Mouse (Mus musculus): ENCODE measurements around the gene Nrgn. TPM values are rescaled to one million over a fixed set of nuclear protein-coding genes. Genes with fewer than 3 reads are reported as not detected.

Nrgn gene
- polyA plus RNA-seq, 1 experiment = 20.2 TPM

- Histone ChIP-seq H3K4me1 (ENCODE audit: control insufficient read depth, insufficient read depth, low read length) (peaks cover 3% of the 10 kb centered on the region; the same call in 1 of the 2 replicates), H3K4me3 (replicated peaks; ENCODE audit: extremely low read depth, low read depth, low read length) (no peak overlapping the region)
- DNase-seq = no peak
- 67% methylated on average over 3 of the region's 3 CpGs for WGBS
- no peak for TF ChIP-seq POLR2A (IDR thresholded peaks at IDR 0.05; ENCODE audit: borderline replicate concordance, extremely low read depth, low read depth, low read length)
- no peak for TF ChIP-seq CTCF (IDR thresholded peaks at IDR 0.05; ENCODE audit: insufficient read depth, low read length)
Measured at GRCm38 (mm10) chr9:37556366-37556765, 3.7 kb upstream of the Nrgn start.

DNA sequence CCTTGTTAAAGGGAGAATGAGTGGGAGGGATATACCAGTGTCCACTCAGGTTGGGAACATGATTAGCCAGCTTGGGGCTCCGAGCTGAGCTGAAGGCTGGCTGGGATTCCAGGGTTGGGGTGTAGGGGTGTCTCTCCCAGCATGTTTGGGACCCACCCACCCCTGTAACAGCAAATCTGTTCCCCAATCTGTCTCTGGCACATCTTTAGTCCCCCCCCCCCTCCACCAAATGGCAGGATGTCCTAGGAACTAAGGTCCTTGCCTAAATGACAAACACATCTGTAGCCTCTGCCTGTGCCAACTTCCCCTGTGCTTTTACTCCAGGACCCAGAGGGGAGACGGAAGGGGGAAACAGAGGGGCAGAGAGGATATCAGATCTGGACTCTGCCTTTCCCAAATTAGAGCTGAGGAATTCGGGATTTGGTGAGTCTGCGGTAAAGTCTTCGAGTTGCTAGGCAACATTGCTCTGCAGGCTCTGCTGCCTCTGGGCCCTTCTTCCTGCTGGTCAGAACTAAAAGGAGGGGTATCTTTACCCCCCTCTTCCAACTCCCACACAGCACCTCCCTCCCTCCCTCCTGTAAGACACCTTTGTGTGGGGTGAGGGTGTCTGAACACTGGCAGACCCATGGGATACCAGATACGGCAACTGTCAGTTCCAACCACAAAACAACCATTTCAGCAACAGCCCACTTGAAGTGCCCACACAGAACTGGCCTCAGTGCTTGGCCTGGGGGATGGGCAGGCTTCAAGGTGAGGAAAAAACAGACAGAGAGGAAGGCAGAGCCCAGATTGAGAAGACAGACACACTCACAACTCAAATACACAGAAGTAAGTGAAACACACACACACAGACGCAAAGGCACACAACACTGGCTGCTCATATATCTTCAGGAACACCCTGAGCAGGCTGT lies 2.4 kb upstream of the Nrgn start, which contains the start of gene Siae:
TSS of gene Siae (plus strand) at position 861 of the 911 bp plus-strand sequence.
- no peak for TF ChIP-seq CTCF (IDR thresholded peaks at IDR 0.05; ENCODE audit: insufficient read depth, low read length)
- TF ChIP-seq POLR2A (IDR thresholded peaks at IDR 0.05; ENCODE audit: borderline replicate concordance, extremely low read depth, low read depth, low read length) = no peak
- no peak for DNase-seq
- Histone ChIP-seq H3K4me3 (replicated peaks; ENCODE audit: extremely low read depth, low read depth, low read length) (no peak within 1 kb of the TSS), H3K4me1 (ENCODE audit: control insufficient read depth, insufficient read depth, low read length) (peaks cover 3% of the 10 kb centered on the region; the same call in 1 of the 2 replicates)
- WGBS = 41% methylated on average over 7 of the region's 7 CpGs

DNA sequence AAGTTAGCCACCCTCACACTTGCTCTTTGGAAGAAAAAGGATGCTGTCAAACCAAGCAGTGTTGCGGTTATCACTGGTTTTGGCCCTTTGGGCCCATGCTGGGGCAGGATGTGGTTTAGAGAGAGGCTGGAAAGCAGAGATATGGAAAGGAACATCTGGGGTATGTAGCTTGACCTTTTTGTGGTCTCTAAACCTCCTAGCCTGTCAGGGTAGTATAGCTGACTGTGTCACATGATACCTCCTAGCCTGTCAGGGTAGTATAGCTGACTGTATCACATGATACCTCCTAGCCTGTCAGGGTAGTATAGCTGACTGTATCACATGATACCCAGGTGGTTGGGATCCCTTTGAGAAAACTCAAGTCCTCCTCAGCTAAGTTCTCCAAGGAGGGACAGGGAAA lies 1.6 kb upstream of the Nrgn start:
- DNase-seq = no peak
- Histone ChIP-seq H3K4me3 (replicated peaks; ENCODE audit: extremely low read depth, low read depth, low read length) (no peak overlapping the region), H3K4me1 (ENCODE audit: control insufficient read depth, insufficient read depth, low read length) (peaks cover 3% of the 10 kb centered on the region; the same call in 1 of the 2 replicates)
- TF ChIP-seq CTCF (IDR thresholded peaks at IDR 0.05; ENCODE audit: insufficient read depth, low read length) (no peak), POLR2A (IDR thresholded peaks at IDR 0.05; ENCODE audit: borderline replicate concordance, extremely low read depth, low read depth, low read length) (no peak)
- 73% methylated on average over 1 of the region's 1 CpGs for WGBS

DNA sequence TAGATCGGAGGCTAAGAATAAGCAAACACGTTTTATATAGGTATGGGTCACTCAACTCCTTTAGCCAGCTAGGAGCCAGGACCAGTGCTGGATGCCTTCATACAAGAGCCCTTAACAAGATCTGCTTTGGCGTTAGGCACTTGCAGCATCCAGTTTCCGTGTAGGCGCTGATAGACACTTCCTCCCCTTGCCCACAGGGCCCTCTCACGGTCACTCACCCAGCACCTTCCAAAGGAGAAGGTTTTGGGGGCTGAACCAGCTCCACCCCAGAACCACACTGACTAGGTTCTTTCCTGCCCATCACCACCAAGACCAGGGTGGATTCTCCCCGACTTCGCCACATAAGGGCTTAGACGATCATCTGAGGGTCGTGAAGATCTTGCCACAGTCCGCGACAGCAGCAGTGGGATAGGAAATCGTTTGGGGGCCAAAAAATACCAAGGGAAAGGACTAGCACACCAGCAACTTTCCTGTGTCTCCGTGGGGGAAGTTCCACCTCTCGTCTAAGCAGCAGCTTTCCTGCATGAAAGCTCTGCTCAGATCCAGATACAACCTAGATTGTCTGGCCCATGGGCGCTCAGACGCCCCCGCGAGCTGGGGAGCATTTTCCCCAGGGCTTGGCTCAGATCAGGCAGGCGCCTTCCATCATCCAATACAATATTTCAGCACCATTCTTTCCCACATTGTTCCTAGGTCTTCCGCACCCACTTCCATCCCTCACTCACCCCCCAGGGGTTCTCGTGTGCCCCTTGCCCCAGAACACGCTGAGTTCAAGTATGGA lies 763 bp downstream of the Nrgn start:
- H3K4me3 ChIP-seq (replicated peaks; ENCODE audit: extremely low read depth, low read depth, low read length) = peak overlapping the region; percentile 48
- no peak for DNase-seq
- no peak for TF ChIP-seq POLR2A (IDR thresholded peaks at IDR 0.05; ENCODE audit: borderline replicate concordance, extremely low read depth, low read depth, low read length)
- WGBS = 2% methylated on average over 23 of the region's 23 CpGs
- H3K4me1 ChIP-seq (ENCODE audit: control insufficient read depth, insufficient read depth, low read length) = peaks cover 3% of the 10 kb centered on the region; the same call in 1 of the 2 replicates

- Histone ChIP-seq H3K4me1 (ENCODE audit: control insufficient read depth, insufficient read depth, low read length) (peaks cover 3% of the 10 kb centered on the region; the same call in 1 of the 2 replicates), H3K4me3 (replicated peaks; ENCODE audit: extremely low read depth, low read depth, low read length) (no peak overlapping the region)
- no peak for DNase-seq
- TF ChIP-seq POLR2A (IDR thresholded peaks at IDR 0.05; ENCODE audit: borderline replicate concordance, extremely low read depth, low read depth, low read length) (no peak), CTCF (IDR thresholded peaks at IDR 0.05; ENCODE audit: insufficient read depth, low read length) (no peak)
- 74% methylated on average over 1 of the region's 1 CpGs for WGBS
Measured at GRCm38 (mm10) chr9:37550435-37550834, 2.3 kb downstream of the Nrgn start.

DNA sequence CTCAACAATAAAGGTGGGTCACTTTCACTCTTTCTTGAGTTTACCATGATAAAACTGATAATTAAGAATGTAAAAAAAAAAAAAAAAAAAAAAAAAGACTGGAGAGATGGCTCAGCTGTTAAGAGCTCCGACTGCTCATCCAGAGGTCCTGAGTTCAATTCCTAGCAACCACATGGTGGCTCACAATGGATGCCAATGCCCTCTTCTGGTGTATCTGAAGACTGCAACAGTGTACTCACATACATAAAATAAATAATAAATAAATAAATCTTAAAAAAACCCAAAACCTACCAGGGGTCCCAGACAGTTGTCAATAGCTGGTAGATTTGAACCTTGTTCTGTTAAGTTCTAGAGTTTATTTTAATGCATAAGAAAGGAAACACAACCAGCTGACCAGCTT lies 5.8 kb downstream of the Nrgn start:
- 46% methylated on average over 1 of the region's 1 CpGs for WGBS
- no peak overlapping the region for H3K4me3 ChIP-seq (replicated peaks; ENCODE audit: extremely low read depth, low read depth, low read length)
- no peak for TF ChIP-seq CTCF (IDR thresholded peaks at IDR 0.05; ENCODE audit: insufficient read depth, low read length)
- TF ChIP-seq POLR2A (IDR thresholded peaks at IDR 0.05; ENCODE audit: borderline replicate concordance, extremely low read depth, low read depth, low read length) = no peak
- H3K4me1 ChIP-seq (ENCODE audit: control insufficient read depth, insufficient read depth, low read length) = peaks cover 13% of the 10 kb centered on the region
- DNase-seq = no peak

DNA sequence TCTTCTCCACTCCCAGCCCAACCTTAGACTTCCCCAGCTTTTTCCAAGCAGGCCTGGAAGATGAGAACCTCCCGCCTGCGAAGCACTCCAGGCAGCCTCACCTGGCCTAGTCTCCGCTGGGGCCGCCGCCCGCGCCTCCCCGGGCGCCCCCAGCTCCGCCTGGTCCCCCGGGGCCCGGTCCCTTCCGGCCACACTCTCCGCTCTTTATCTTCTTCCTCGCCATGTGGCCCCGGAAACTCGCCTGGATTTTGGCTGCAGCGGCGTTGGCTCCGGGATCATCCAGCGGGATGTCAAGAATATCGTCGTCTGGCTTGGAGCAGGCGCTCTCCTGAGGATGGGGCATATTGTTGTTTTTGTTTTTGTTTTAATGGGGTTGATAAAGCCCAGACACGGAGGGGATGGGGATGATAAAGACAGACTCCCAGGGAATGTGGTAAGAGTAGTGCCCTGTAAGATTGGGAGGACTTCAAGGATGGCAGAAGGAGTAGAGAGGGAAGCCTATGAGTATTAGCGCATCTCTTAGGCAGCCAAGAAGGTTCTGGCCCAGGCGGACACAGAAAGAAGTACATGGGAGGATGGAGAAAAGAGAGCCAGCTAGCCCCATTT lies 6.8 kb downstream of the Nrgn start:
- no peak for DNase-seq
- no peak for TF ChIP-seq CTCF (IDR thresholded peaks at IDR 0.05; ENCODE audit: insufficient read depth, low read length)
- TF ChIP-seq POLR2A (IDR thresholded peaks at IDR 0.05; ENCODE audit: borderline replicate concordance, extremely low read depth, low read depth, low read length) = no peak
- 52% methylated on average over 27 of the region's 27 CpGs for WGBS
- H3K4me3 ChIP-seq (replicated peaks; ENCODE audit: extremely low read depth, low read depth, low read length) = no peak overlapping the region
- peaks cover 19% of the 10 kb centered on the region for H3K4me1 ChIP-seq (ENCODE audit: control insufficient read depth, insufficient read depth, low read length)

DNA sequence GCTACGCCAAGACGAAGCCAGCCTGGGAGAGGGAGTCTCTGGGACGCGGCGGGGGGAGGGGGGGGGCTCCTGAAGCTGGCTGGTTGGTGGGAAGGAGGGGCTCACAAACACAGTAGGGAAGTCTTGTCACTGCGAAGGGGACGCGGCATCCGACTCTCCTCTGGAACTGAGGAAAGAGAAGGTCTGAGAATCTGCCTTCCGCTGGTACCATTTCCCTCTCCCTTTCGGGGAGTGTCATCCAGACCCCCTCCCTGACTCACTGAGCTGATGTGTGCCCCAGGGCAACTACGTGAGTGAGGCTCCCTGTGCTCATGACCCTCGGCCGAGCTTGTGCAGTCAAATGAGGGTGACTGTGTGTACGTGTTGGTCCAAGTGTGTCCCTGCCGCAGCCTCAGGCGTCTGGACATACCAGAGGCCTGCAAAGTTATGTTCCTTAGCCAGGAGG lies 7.5 kb downstream of the Nrgn start:
- Histone ChIP-seq H3K4me3 (replicated peaks; ENCODE audit: extremely low read depth, low read depth, low read length) (no peak overlapping the region), H3K4me1 (ENCODE audit: control insufficient read depth, insufficient read depth, low read length) (peaks cover 21% of the 10 kb centered on the region)
- no peak for DNase-seq
- WGBS = 37% methylated on average over 17 of the region's 17 CpGs
- TF ChIP-seq CTCF (IDR thresholded peaks at IDR 0.05; ENCODE audit: insufficient read depth, low read length) (no peak), POLR2A (IDR thresholded peaks at IDR 0.05; ENCODE audit: borderline replicate concordance, extremely low read depth, low read depth, low read length) (peak; percentile 30; the same call in 1 of the 2 replicates)

Measured in lung, adult 2 months (tissue).